Mouse (Mus musculus): ENCODE measurements around the gene Cops8. TPM values are rescaled to one million over a fixed set of nuclear protein-coding genes. Genes with fewer than 3 reads are reported as not detected.

The Cops8 gene
- total and polyA plus RNA-seq, 3 experiments, result 63.2 to 97.9 (median 87.2) TPM

- intact Hi-C loops (cut with DNase I), result no loop called here
- 75% methylated on average over 6 of the region's 6 CpGs for WGBS
- no peaks in the 10 kb centered on the region; the same call in 1 of the 2 replicates for H3K27me3 ChIP-seq (ENCODE audit: control insufficient read depth, insufficient read depth, low read length)
- H3K4me3 ChIP-seq, result no peak overlapping the region
- H3K9ac ChIP-seq (ENCODE audit: low read depth, low read length), result no peak overlapping the region
- H3K79me2 ChIP-seq (replicated peaks; ENCODE audit: control insufficient read depth, insufficient read depth, low read length), result no peaks in the 10 kb centered on the region
- H3K36me3 ChIP-seq (ENCODE audit: control insufficient read depth, insufficient read depth, low read length), result no peaks in the 10 kb centered on the region
- H3K27ac ChIP-seq, result no peak overlapping the region
- TF ChIP-seq POLR2A (IDR thresholded peaks at IDR 0.05; ENCODE audit: insufficient read depth, low read depth, low read length), result no peak
- peak; percentile 41 for TF ChIP-seq CTCF (IDR thresholded peaks at IDR 0.05)
- DNase-seq, result no peak
- H3K4me1 ChIP-seq (ENCODE audit: control insufficient read depth, insufficient read depth, low read length), result no peaks in the 10 kb centered on the region
These were observed 30.7 kb downstream of the Cops8 start for GRCm38 (mm10) chr1:90633415-90634030.

- Histone ChIP-seq H3K9ac (ENCODE audit: low read depth, low read length) (no peak overlapping the region), H3K4me1 (ENCODE audit: control insufficient read depth, insufficient read depth, low read length) (no peaks in the 10 kb centered on the region), H3K27ac (no peak overlapping the region), H3K4me3 (no peak overlapping the region), H3K36me3 (ENCODE audit: control insufficient read depth, insufficient read depth, low read length) (no peaks in the 10 kb centered on the region), H3K79me2 (replicated peaks; ENCODE audit: control insufficient read depth, insufficient read depth, low read length) (no peaks in the 10 kb centered on the region), H3K27me3 (ENCODE audit: control insufficient read depth, insufficient read depth, low read length) (no peaks in the 10 kb centered on the region; the same call in 1 of the 2 replicates)
- DNase-seq, result no peak
- TF ChIP-seq EP300 (IDR thresholded peaks at IDR 0.05; ENCODE audit: insufficient read depth, low read depth, low read length), result no peak
- TF ChIP-seq CTCF (IDR thresholded peaks at IDR 0.05), result no peak
- no peak for TF ChIP-seq POLR2A (IDR thresholded peaks at IDR 0.05; ENCODE audit: insufficient read depth, low read depth, low read length)
- WGBS, result 55% methylated on average over 3 of the region's 3 CpGs
- intact Hi-C loops (cut with DNase I), result no loop called here
These were observed 31.5 kb downstream of the Cops8 start for GRCm38 (mm10) chr1:90634205-90634745.

- Histone ChIP-seq H3K36me3 (ENCODE audit: control insufficient read depth, insufficient read depth, low read length) (no peaks in the 10 kb centered on the region), H3K79me2 (replicated peaks; ENCODE audit: control insufficient read depth, insufficient read depth, low read length) (no peaks in the 10 kb centered on the region), H3K27me3 (ENCODE audit: control insufficient read depth, insufficient read depth, low read length) (no peaks in the 10 kb centered on the region), H3K4me1 (ENCODE audit: control insufficient read depth, insufficient read depth, low read length) (no peaks in the 10 kb centered on the region), H3K27ac (no peak overlapping the region), H3K4me3 (no peak overlapping the region), H3K9ac (ENCODE audit: low read depth, low read length) (no peak overlapping the region)
- no peak for DNase-seq
- WGBS, result 67% methylated on average over 7 of the region's 7 CpGs
- TF ChIP-seq POLR2A (IDR thresholded peaks at IDR 0.05; ENCODE audit: insufficient read depth, low read depth, low read length), result no peak
- no peak for TF ChIP-seq EP300 (IDR thresholded peaks at IDR 0.05; ENCODE audit: insufficient read depth, low read depth, low read length)
- no peak for TF ChIP-seq CTCF (IDR thresholded peaks at IDR 0.05)
- intact Hi-C loops (cut with DNase I), result no loop called here
These were observed 35.6 kb downstream of the Cops8 start for GRCm38 (mm10) chr1:90638335-90638734.

DNA sequence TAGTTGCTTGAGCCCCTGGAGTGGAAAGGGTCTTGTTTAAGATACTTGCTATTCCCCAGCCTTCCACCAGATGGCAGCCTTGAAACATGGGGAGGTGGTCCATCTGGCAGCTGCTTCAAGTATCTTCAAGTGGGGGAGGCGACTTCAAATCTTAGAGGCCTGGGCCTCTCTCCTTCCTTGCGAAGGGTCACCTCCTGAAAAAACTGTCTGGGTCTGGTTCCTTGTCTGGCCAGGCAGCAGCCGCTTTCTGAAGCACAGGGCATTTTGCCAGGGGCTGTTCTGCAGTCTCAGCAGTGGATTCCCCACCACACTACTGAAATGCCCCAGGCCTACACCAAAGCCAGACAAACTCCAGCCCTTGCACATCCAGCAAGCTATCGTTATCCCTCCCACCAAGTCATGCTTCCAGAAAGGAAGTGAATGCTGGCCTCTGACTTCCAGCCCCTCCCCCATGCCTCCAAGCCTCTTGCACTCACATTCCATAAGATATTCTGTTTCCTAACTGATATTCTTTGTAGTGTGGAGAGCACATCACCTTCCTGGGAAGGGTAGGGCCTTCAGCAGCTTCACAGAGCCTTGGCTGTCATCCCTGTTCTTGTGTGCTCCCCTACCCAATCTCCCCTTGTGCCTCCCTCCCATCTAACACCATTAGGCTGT, 48.1 kb downstream of the Cops8 start:
- DNase-seq, result peak; percentile 58 to 73
- Histone ChIP-seq H3K79me2 (replicated peaks; ENCODE audit: control insufficient read depth, insufficient read depth, low read length) (no peaks in the 10 kb centered on the region), H3K27me3 (ENCODE audit: control insufficient read depth, insufficient read depth, low read length) (no peaks in the 10 kb centered on the region), H3K4me3 (no peak overlapping the region), H3K36me3 (ENCODE audit: control insufficient read depth, insufficient read depth, low read length) (no peaks in the 10 kb centered on the region), H3K27ac (peak overlapping the region; percentile 44), H3K4me1 (ENCODE audit: control insufficient read depth, insufficient read depth, low read length) (peaks cover 6% of the 10 kb centered on the region), H3K9ac (ENCODE audit: low read depth, low read length) (no peak overlapping the region)
- intact Hi-C loops (cut with DNase I), result loop anchor here (1.0 to 5.0 kb wide), 5 partner anchors 101 to 305 kb away; no protein-coding TSS in a partner anchor
- TF ChIP-seq POLR2A (IDR thresholded peaks at IDR 0.05; ENCODE audit: insufficient read depth, low read depth, low read length) (no peak), EP300 (IDR thresholded peaks at IDR 0.05; ENCODE audit: insufficient read depth, low read depth, low read length) (peak; percentile 61; the same call in 1 of the 2 replicates), CTCF (IDR thresholded peaks at IDR 0.05) (peak; percentile 96)
- WGBS, result 5% methylated on average over 4 of the region's 4 CpGs

DNA sequence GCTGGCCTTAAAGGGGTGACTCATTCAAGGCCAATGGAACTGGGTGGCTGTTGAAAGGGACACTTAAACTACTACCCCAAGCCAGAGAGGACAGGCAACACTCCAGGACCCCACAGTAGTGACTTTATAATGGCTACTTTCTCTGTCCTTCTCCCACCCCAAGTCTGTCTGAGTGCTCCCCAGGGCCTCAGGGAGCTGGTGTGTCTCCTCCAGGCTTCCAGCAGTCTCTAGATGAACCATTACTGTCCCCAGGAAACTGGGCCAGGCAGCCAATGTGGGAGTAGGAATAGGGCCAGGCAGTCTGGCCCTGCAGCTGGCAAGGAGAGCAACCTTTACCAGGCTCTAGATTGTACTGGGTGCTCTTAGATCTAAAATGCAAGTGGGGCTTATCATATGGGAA, 49.0 kb downstream of the Cops8 start:
- no peak overlapping the region for H3K4me3 ChIP-seq
- TF ChIP-seq EP300 (IDR thresholded peaks at IDR 0.05; ENCODE audit: insufficient read depth, low read depth, low read length) (no peak), CTCF (IDR thresholded peaks at IDR 0.05) (no peak), POLR2A (IDR thresholded peaks at IDR 0.05; ENCODE audit: insufficient read depth, low read depth, low read length) (no peak)
- H3K36me3 ChIP-seq (ENCODE audit: control insufficient read depth, insufficient read depth, low read length), result no peaks in the 10 kb centered on the region
- peak overlapping the region; percentile 20; the same call in 1 of the 2 replicates for H3K27ac ChIP-seq
- peak in 1 of 2 experiments; percentile 35 for DNase-seq
- H3K27me3 ChIP-seq (ENCODE audit: control insufficient read depth, insufficient read depth, low read length), result no peaks in the 10 kb centered on the region
- H3K4me1 ChIP-seq (ENCODE audit: control insufficient read depth, insufficient read depth, low read length), result peaks cover 6% of the 10 kb centered on the region
- no peak overlapping the region for H3K9ac ChIP-seq (ENCODE audit: low read depth, low read length)
- H3K79me2 ChIP-seq (replicated peaks; ENCODE audit: control insufficient read depth, insufficient read depth, low read length), result no peaks in the 10 kb centered on the region
- intact Hi-C loops (cut with DNase I), result loop anchor here (2.0 to 5.0 kb wide), 3 partner anchors 101 to 246 kb away; no protein-coding TSS in a partner anchor

DNA sequence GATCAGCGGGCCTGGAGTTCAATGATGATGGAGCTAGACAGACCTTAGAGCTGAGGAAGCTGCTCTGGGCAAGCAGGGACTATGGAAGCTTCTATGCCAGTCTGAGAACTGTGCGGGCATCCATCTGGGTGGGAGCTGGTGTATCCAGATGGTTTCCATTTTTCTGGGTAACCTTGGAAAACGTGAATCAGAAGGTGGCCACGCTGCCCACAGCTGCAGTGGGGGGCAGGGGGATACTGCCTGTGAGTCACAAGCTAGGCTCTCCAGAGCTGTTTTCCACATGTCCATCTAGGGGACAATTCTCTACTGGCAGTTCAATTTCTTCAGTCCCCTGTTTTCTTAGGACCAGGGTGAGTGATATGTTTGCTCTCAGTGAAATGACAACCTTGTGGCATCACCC, 49.8 kb downstream of the Cops8 start:
- TF ChIP-seq EP300 (IDR thresholded peaks at IDR 0.05; ENCODE audit: insufficient read depth, low read depth, low read length) (no peak), CTCF (IDR thresholded peaks at IDR 0.05) (no peak), POLR2A (IDR thresholded peaks at IDR 0.05; ENCODE audit: insufficient read depth, low read depth, low read length) (no peak)
- Histone ChIP-seq H3K36me3 (ENCODE audit: control insufficient read depth, insufficient read depth, low read length) (no peaks in the 10 kb centered on the region), H3K4me1 (ENCODE audit: control insufficient read depth, insufficient read depth, low read length) (peaks cover 8% of the 10 kb centered on the region), H3K9ac (ENCODE audit: low read depth, low read length) (no peak overlapping the region), H3K79me2 (replicated peaks; ENCODE audit: control insufficient read depth, insufficient read depth, low read length) (no peaks in the 10 kb centered on the region), H3K27ac (no peak overlapping the region), H3K4me3 (no peak overlapping the region), H3K27me3 (ENCODE audit: control insufficient read depth, insufficient read depth, low read length) (no peaks in the 10 kb centered on the region)
- WGBS, result 83% methylated on average over 4 of the region's 4 CpGs
- intact Hi-C loops (cut with DNase I), result loop anchor here (5.0 kb wide), 2 partner anchors 100 to 245 kb away; no protein-coding TSS in a partner anchor
- no peak for DNase-seq

Data from heart, adult 2 months (tissue).